Mouse (Mus musculus) MEL (cell line): ENCODE data around the gene Wrap73. TPM values are rescaled to one million over a fixed set of nuclear protein-coding genes. Genes with fewer than 3 reads are reported as not detected.

Experiments used
- DNase-seq: peaks from one replicate; pipeline ENCODE4 v3.0.0; 2011; ENCODE audit warnings: low read depth, low spot score
- H3K27ac ChIP-seq: 2 replicates; pipeline ENCODE4 v1.5.1; 2012; ENCODE audit warnings: low read depth, mild to moderate bottlenecking, control low read depth, low read length, moderate library complexity; ENCODE audit not compliant: control insufficient read depth
- H3K27me3 ChIP-seq, 2 experiments: fragments of 150-350 bp in 1 of 2; sonication (generic) in 1 of 2; 2 replicates each; pipeline ENCODE4 v1.6.1; 2012; ENCODE audit warnings: low read length in 2 of 2, mild to moderate bottlenecking in 2 of 2, improper control_type of control experiment in 1 of 2, moderate library complexity in 1 of 2; ENCODE audit not compliant: insufficient read depth in 2 of 2, control insufficient read depth in 1 of 2
- H3K36me3 ChIP-seq, 2 experiments: 2 replicates each; pipeline ENCODE4 v1.6.1; 2012 to 2014; ENCODE audit warnings: low read length in 2 of 2, improper control_type of control experiment in 1 of 2, inconsistent platforms in 1 of 2, mild to moderate bottlenecking in 1 of 2; ENCODE audit not compliant: insufficient read depth in 2 of 2, control insufficient read depth in 1 of 2
- H3K4me1 ChIP-seq, 2 experiments: fragments of 150-350 bp in 1 of 2; sonication (generic) in 1 of 2; 2 replicates each; pipeline ENCODE4 v1.6.1; 2012; ENCODE audit warnings: low read length in 2 of 2, improper control_type of control experiment in 1 of 2, mild to moderate bottlenecking in 1 of 2; ENCODE audit not compliant: insufficient read depth in 2 of 2, control insufficient read depth in 1 of 2
- H3K4me3 ChIP-seq, 2 experiments: fragments of 150-350 bp in 1 of 2; sonication (generic) in 1 of 2; 2 replicates each; pipeline ENCODE4 v1.5.1; 2012; ENCODE audit warnings: low read depth in 2 of 2, low read length in 2 of 2, mild to moderate bottlenecking in 2 of 2, moderate library complexity in 2 of 2, control low read depth in 1 of 2, improper control_type of control experiment in 1 of 2; ENCODE audit not compliant: control insufficient read depth in 1 of 2, insufficient read depth in 1 of 2
- H3K79me2 ChIP-seq: 2 replicates; pipeline ENCODE4 v1.6.1; 2012; ENCODE audit warnings: mild to moderate bottlenecking, low read length, moderate library complexity; ENCODE audit not compliant: control insufficient read depth, poor library complexity, insufficient read depth
- H3K9ac ChIP-seq: 2 replicates; pipeline ENCODE4 v1.6.1; 2012; ENCODE audit warnings: low read depth, mild to moderate bottlenecking, control low read depth, low read length, moderate library complexity; ENCODE audit not compliant: control insufficient read depth, poor library complexity, severe bottlenecking
- H3K9me3 ChIP-seq: fragments of 150-350 bp; sonication (generic); replicated peaks from 2 replicates; pipeline ENCODE4 v1.6.1; 2012; ENCODE audit warnings: mild to moderate bottlenecking, low read length, improper control_type of control experiment, moderate library complexity; ENCODE audit not compliant: insufficient read depth
- BHLHE40 ChIP-seq: IDR thresholded peaks from 2 replicates; pipeline ENCODE4 v1.6.1; 2012; ENCODE audit warnings: low read depth, mild to moderate bottlenecking, inconsistent platforms, low read length, improper control_type of control experiment, borderline replicate concordance
- CHD1 ChIP-seq: IDR thresholded peaks from 2 replicates; pipeline ENCODE4 v1.6.1; 2012; ENCODE audit warnings: low read depth, mild to moderate bottlenecking, inconsistent platforms, low read length, improper control_type of control experiment
- ELF1 ChIP-seq: IDR thresholded peaks from 2 replicates; pipeline ENCODE4 v1.6.1; 2014; ENCODE audit warnings: low read depth, mild to moderate bottlenecking, inconsistent platforms, low read length, improper control_type of control experiment, moderate library complexity
- ETS1 ChIP-seq: IDR thresholded peaks from 2 replicates; pipeline ENCODE4 v1.6.1; 2012; ENCODE audit warnings: low read depth, mild to moderate bottlenecking, inconsistent platforms, low read length, improper control_type of control experiment, moderate library complexity
- GATA1 ChIP-seq: IDR thresholded peaks from 2 replicates; pipeline ENCODE4 v1.6.1; 2011; ENCODE audit warnings: low read depth, low read length, improper control_type of control experiment
- JUND ChIP-seq: IDR thresholded peaks from 2 replicates; pipeline ENCODE4 v1.6.1; 2011; ENCODE audit warnings: low read depth, mild to moderate bottlenecking, improper control_type of control experiment, low read length
- MAZ ChIP-seq: IDR thresholded peaks from 2 replicates; pipeline ENCODE4 v1.6.1; 2012; ENCODE audit warnings: low read depth, mild to moderate bottlenecking, inconsistent platforms, low read length, improper control_type of control experiment
- MEF2A ChIP-seq: IDR thresholded peaks from 2 replicates; pipeline ENCODE4 v1.6.1; 2014; ENCODE audit warnings: low read depth, mild to moderate bottlenecking, inconsistent platforms, low read length, improper control_type of control experiment; ENCODE audit not compliant: poor library complexity, insufficient replicate concordance, severe bottlenecking; ENCODE audit errors: extremely low read depth
- MXI1 ChIP-seq: IDR thresholded peaks from 2 replicates; pipeline ENCODE4 v1.6.1; 2011; ENCODE audit warnings: mild to moderate bottlenecking, low read depth, low read length, improper control_type of control experiment
- MYB ChIP-seq: IDR thresholded peaks from 2 replicates; pipeline ENCODE4 v1.6.1; 2011; ENCODE audit warnings: mild to moderate bottlenecking, low read depth, low read length, improper control_type of control experiment
- MYC ChIP-seq: IDR thresholded peaks from 2 replicates; pipeline ENCODE4 v1.6.1; 2011; ENCODE audit warnings: low read depth, mild to moderate bottlenecking, low read length, improper control_type of control experiment, moderate library complexity
- NRF1 ChIP-seq: IDR thresholded peaks from 2 replicates; pipeline ENCODE4 v1.6.1; 2014; ENCODE audit warnings: low read depth, mild to moderate bottlenecking, inconsistent platforms, low read length, improper control_type of control experiment, moderate library complexity; ENCODE audit not compliant: poor library complexity, insufficient read depth, severe bottlenecking
- RAD21 ChIP-seq: IDR thresholded peaks from 2 replicates; pipeline ENCODE4 v1.6.1; 2011; ENCODE audit warnings: mild to moderate bottlenecking, low read depth, low read length, improper control_type of control experiment
- RCOR1 ChIP-seq: IDR thresholded peaks from 2 replicates; pipeline ENCODE4 v1.6.1; 2012; ENCODE audit warnings: low read depth, mild to moderate bottlenecking, inconsistent platforms, low read length, improper control_type of control experiment
- SMC3 ChIP-seq: IDR thresholded peaks from 2 replicates; pipeline ENCODE4 v1.6.1; 2011; ENCODE audit warnings: low read depth, low read length, improper control_type of control experiment
- TAL1 ChIP-seq: IDR thresholded peaks from 2 replicates; pipeline ENCODE4 v1.6.1; 2012; ENCODE audit warnings: mild to moderate bottlenecking, inconsistent platforms, low read length, moderate library complexity, mixed read lengths
- USF1 ChIP-seq: IDR thresholded peaks from 2 replicates; pipeline ENCODE4 v1.6.1; 2014; ENCODE audit warnings: low read depth, mild to moderate bottlenecking, inconsistent platforms, low read length, improper control_type of control experiment, moderate library complexity
- ZKSCAN1 ChIP-seq: IDR thresholded peaks from 2 replicates; pipeline ENCODE4 v1.6.1; 2012; ENCODE audit warnings: low read depth, mild to moderate bottlenecking, inconsistent platforms, low read length, improper control_type of control experiment, moderate library complexity
- ZNF384 ChIP-seq: IDR thresholded peaks from 2 replicates; pipeline ENCODE4 v1.6.1; 2012; ENCODE audit warnings: low read depth, mild to moderate bottlenecking, inconsistent platforms, low read length, improper control_type of control experiment
- polyA plus RNA-seq, 2 experiments: library from polyadenylated mRNA; stranded (reverse) in 1 of 2; unstranded in 1 of 2; fragments of >175 nt in 1 of 2; fragments of >200 nt in 1 of 2; gene quantifications; 2 replicates each; pipeline versions ENCODE4 v1.2.1 to v1.2.4; 2012; ENCODE audit warnings: low replicate concordance in 2 of 2, low read depth in 1 of 2; ENCODE audit not compliant: insufficient read length in 2 of 2, insufficient read depth in 1 of 2, missing spikeins in 1 of 2
- total RNA-seq: library from RNA; depleted of rRNA; stranded (reverse); fragments of 300-350 nt; gene quantifications from 2 replicates; pipeline ENCODE4 v1.2.3, GENCODE M21; 2012

Wrap73 gene
- total and polyA plus RNA-seq, 3 experiments, result 41.7 to 49.7 TPM; not detected in 1

- DNase-seq, result no peak
- no peaks in the 10 kb centered on the region for H3K27me3 ChIP-seq
- no peaks in the 10 kb centered on the region for H3K9me3 ChIP-seq
- H3K36me3 ChIP-seq, result no peaks in the 10 kb centered on the region
- H3K4me1 ChIP-seq, result no peaks in the 10 kb centered on the region
- H3K9ac ChIP-seq, result no peak overlapping the region
- no peak for TF ChIP-seq ZKSCAN1
- no peak for TF ChIP-seq RAD21
- no peak for TF ChIP-seq ETS1
- H3K79me2 ChIP-seq, result no peaks in the 10 kb centered on the region
- no peak overlapping the region for H3K4me3 ChIP-seq
- H3K27ac ChIP-seq, result no peak overlapping the region
Observed at GRCm38 (mm10) chr4:154186002-154186537, 43.9 kb downstream of the Wrap73 start.

- H3K79me2 ChIP-seq, result no peaks in the 10 kb centered on the region
- no peak overlapping the region for H3K4me3 ChIP-seq
- DNase-seq, result no peak
- H3K27ac ChIP-seq, result no peak overlapping the region
- H3K9ac ChIP-seq, result no peak overlapping the region
- TF ChIP-seq MEF2A (no peak), USF1 (no peak), ELF1 (no peak), ZNF384 (no peak), MXI1 (no peak), MYC (no peak), TAL1 (no peak), NRF1 (no peak), JUND (no peak), GATA1 (no peak), MYB (no peak), RCOR1 (no peak), SMC3 (no peak), MAZ (no peak), BHLHE40 (no peak), CHD1 (no peak)
- no peaks in the 10 kb centered on the region for H3K36me3 ChIP-seq
- H3K27me3 ChIP-seq, result no peaks in the 10 kb centered on the region
- H3K9me3 ChIP-seq, result no peaks in the 10 kb centered on the region
- no peaks in the 10 kb centered on the region for H3K4me1 ChIP-seq
Observed at GRCm38 (mm10) chr4:154188948-154189347, 46.8 kb downstream of the Wrap73 start.
